Mouse (Mus musculus): ENCODE results near the gene Pnpo. TPM values are rescaled to one million over a fixed set of nuclear protein-coding genes. Genes with fewer than 3 reads are reported as not detected.

The Pnpo gene
- 18.3 to 23.7 TPM (median 20.6 TPM) in 3 replicates for total RNA-seq (2017)

DNA sequence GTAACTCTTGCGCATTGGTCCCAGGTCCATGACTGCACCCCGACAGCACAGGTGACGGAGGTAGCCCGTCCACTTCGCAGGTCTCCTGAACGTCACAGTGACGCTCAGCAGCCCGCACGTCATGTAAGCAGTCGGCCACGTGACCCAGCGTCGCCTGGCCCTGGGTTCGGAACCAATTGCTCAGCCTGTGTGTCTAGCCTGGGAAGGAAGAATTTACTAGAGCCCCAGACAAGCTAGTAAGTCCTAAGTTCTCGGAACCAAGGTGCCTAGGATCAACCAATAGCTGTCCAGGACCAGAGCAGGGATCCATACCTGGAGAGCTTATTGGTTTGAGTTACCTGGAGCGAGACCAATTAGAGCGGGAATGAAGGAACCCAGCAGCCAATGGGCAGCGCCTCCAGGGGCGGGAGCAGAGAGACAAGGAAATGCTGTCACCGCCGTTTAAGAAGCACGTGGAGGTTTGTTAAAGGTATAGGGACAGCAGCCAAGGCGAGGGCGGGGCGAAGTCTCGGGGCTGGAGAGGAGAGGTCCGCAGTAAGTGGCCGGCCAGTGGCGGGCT lies at the start of gene Pnpo:
TSS of gene Pnpo (minus strand) at position 241 of the 559 bp plus-strand sequence.
- ATAC-seq (replicated peaks; ENCODE audit: insufficient number of reproducible peaks, low FRiP score, low TSS enrichment, poor library complexity, severe bottlenecking): peak; percentile 99

DNA sequence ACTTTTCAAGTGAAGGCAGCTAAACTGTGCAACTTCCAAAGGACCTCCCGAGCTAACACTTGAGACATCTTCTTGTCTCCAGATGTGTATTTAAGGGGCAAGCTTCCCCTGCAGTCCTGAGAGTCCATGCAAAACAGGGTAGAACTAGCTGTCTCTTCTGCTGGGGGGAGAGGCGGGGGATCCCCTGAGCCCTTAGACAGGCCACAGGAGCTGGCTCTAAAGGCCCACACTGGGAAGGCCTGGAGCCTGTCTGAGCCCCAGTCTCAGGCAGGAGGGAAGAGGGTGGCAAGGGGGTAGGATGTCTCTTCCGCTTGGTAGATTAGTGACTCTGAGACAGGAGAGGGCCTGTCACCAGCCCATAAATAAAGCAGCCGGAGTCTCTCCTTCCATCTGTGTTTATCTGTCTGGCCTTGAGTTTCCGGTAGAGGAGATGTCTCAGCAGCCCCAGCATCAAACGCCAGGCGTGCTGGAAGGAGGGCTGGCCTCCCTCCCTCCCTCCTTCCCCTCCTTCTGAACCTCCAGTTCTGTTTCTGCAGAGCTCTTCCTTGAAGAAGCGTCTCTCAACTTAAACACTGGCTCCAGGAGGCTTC lies 49.0 kb upstream of the Pnpo start:
- no peak for ATAC-seq (replicated peaks; ENCODE audit: insufficient number of reproducible peaks, low FRiP score, low TSS enrichment, poor library complexity, severe bottlenecking)

DNA sequence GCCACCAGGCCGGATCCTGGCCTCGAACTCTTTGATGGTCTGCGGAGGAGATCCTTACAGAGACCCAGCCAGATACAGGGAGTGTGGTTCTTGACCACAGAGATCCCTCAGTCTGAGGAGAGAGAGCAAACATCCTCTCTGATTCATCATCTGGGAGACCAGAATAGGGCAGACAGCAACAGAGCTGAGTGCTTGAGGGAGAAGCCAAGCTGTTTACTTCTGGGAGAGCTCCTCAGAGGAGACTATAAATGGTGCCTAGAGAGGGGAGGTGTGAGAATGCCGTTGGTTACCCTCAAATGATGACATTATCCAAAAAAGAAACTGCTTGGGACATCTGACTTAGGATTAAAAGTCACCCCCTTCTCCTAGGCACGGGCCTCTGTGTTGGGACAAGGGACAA lies 47.7 kb upstream of the Pnpo start:
- no peak for ATAC-seq (replicated peaks; ENCODE audit: insufficient number of reproducible peaks, low FRiP score, low TSS enrichment, poor library complexity, severe bottlenecking)

DNA sequence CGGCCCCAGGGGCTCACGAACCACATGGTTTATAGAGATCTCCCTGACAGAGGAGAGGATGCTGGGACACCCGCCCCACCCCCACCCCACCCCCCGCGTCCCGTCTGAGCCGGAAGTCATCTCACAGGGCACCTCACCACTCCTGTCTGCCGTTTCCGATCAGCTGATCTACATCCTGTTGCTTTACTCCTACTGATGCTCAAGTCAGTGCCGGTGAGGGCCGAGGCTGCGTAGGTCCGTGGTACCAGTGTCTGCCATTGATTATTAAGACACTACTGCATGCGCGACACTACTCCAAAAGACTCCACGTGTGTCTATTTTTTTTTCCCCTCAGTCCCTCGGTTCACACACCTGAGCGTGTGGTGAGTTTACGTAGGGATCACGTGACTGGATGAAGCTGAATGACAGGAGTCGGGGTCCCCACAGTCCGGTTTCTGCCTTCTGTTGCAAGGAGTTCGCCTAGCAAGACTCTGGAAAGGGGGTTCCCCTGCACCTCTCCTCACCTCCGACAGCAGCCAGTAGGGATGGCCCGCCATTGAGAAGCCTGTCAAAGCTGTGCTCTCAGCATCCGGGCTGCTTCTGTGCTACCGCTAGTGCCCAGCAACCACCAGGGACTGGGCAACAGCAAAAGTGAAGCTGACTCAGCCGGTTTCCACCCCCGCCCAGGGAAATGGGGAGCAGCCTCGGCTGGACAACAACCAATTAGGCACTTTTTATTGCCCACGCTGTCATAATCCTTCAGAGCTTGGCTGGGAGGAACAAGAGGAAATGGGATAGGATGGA lies 44.3 kb upstream of the Pnpo start:
- peak; percentile 71 for ATAC-seq (replicated peaks; ENCODE audit: insufficient number of reproducible peaks, low FRiP score, low TSS enrichment, poor library complexity, severe bottlenecking)

DNA sequence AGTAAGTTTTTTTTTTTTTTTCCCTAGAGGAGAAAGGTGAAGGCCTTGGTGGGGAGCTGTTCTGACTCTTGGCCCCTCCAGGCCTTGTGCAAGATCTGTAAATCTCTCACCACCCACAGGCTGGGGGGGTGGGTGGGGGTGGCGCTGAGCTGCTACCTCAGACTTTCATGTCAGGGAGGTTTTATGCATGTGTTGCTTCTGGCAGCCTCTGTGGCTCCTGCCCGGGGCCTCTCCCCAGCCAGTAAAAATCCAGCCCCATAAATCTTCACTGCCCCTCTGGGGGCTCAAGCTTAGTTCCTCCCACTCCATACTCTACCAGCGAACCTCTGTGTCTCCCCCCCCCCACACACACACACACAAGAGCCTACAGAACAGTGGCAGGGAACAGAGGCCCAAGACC lies 42.7 kb upstream of the Pnpo start:
- ATAC-seq (replicated peaks; ENCODE audit: insufficient number of reproducible peaks, low FRiP score, low TSS enrichment, poor library complexity, severe bottlenecking): no peak

DNA sequence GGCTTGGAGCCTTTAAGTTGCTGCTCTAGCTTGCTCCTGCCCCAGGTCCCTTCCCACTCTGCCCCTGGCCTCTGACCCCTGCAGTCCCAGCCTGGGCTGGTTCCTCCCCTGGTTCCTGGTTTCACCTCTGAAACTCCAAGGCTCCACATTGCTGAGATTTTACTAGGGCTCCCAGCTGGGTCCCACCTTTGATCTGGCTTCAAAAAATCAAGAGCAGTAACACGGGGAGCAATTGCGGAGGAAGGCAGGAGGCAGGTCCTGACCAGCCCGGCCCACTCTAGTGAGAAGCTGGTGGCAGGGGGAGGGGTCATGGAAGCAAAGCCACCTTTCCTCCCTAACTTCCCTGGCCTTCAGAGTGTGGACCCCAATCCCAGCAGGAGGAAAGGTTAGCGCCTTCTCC lies 41.1 kb upstream of the Pnpo start:
- no peak for ATAC-seq (replicated peaks; ENCODE audit: insufficient number of reproducible peaks, low FRiP score, low TSS enrichment, poor library complexity, severe bottlenecking)

DNA sequence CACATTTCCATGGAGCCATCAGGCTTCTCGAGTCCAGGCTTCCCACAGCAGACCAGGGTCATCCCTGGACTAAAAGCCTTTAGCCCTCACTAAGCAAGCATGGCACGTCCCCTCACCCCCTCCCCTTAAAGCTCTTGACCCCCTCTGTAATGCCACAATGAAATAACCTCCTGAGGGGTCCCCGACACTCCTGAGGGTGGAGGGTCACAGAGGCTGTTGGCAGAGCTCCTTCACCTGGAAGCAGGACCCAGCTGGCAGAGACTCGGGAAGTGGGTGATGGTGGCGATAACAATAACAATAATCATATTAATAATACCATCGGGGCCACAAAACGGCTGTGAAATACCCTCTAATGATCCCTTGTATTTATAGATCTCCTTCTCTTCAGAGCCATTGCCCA lies 39.1 kb upstream of the Pnpo start, which contains the start of gene Sp2:
TSS of gene Sp2 (minus strand) at position 101 of the 400 bp plus-strand sequence.
- no peak for ATAC-seq (replicated peaks; ENCODE audit: insufficient number of reproducible peaks, low FRiP score, low TSS enrichment, poor library complexity, severe bottlenecking)

DNA sequence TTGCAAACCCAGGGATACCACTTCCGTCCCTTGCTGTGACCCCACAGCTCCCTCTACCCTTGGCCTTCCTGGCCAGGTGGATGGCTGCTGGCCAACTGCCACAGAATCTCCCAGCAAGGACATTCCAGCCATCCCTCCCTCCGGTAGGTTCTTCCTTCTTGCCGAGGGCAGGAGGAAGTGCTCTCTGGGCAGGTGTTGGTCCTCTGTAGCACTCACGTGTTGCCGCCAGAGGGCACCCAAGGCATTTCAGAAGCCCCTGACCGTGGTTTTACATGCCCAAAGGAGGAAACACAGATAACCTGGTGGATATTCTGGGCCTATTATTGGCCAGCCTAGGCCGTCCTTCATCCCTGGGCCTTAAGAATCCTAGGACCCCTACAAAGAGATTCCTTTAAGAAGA lies 38.6 kb upstream of the Pnpo start:
- ATAC-seq (replicated peaks; ENCODE audit: insufficient number of reproducible peaks, low FRiP score, low TSS enrichment, poor library complexity, severe bottlenecking): 0 out of 2 replicates have a peak, but pooled peaks have one; percentile 36

DNA sequence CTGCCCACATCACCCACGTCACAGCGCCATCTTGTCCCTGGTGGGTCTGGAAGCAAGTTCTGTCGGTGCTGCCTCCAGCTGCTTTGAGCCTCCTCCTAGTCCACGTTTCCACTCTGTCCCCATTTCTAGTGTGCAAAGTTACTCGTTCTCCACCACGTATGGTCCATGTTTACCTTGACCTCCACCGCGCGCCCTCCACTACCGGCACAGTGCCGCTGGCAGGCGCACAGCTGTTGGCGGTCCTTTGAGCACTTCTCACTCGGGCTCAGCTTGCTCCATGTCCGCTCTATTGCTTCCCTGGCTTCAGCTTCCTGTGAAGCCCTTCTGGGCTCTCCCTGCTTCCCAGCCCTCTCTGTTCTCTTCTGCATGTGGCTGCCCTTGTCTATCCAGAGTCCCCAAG lies 37.7 kb upstream of the Pnpo start:
- ATAC-seq (replicated peaks; ENCODE audit: insufficient number of reproducible peaks, low FRiP score, low TSS enrichment, poor library complexity, severe bottlenecking): no peak

DNA sequence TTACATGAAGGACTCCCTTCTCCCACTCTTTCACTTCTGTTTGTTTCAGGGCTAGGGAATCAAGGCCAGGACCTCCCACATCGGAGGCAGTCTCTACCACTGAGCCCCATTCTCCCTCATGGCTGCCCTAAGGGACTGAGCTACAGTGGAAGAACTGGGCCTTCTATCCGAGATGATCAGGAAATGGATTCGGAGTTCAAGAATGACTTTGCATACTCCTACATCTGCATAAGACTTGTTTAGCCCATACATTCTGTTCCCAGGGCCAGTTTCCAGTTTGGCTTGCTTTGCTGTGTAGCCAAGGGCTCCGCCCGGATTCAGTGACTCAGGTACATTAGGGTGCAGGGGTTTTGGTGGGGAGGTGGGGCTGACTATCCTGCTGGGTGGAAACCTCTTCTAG lies 36.2 kb upstream of the Pnpo start:
- ATAC-seq (replicated peaks; ENCODE audit: insufficient number of reproducible peaks, low FRiP score, low TSS enrichment, poor library complexity, severe bottlenecking): no peak

DNA sequence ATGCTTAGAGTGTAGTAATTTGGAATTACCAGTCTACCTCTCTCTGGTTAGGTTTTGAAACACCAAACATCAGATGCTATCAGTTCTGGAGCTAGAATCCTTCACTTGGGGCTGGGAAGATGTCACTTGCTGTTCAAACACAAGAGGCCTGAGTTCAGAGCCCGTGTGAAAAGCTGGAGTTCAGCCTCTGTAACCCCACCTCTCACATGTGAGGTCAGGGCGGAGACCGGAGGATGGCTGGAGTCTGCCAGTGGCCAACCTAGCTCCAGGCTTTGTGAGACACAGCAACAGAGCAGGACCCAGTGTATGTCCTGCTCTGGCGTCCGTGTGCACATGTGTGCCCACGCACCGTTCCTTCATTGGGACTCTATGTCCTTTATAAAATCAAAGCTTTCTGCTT lies 35.5 kb upstream of the Pnpo start:
- ATAC-seq (replicated peaks; ENCODE audit: insufficient number of reproducible peaks, low FRiP score, low TSS enrichment, poor library complexity, severe bottlenecking): no peak

DNA sequence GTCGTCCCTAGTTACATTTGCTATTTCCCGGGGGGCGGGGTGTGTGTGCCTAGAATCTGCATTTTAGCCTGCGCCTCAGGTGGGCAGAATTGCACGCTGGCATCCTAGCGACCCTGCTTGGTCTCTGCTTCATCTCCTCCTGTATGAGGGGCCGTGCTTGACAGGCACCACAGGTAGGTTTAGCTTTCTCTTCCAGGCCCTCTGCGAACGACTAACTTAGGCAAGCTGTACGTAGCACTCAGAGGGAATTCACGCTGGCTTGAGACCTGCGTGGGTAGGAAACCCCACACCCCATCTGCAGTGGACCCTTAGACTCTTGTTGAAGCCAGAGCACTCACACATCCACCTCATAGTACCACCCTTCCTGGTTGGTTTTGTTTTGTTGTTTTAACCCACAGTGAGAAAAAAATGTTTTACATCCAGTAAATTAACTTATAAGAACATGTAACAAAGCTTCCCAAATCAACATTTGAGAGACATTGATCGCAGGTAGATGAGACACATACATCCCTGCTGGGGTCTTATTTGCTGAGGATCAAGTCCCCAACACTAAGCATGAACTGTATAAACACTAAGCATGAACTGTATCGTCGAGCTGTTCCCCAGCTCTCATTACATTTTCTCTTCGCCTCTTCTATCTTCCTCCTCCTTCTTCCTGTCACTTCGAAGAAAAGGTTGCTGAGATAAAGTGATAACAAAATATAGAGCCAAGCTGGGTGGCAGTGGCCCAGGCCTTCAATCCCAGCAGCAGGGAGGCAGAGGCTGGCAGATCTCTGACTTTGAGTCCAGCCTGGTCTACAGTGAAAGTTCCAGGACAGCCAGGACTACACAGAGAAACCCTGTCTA lies 34.8 kb upstream of the Pnpo start:
- no peak for ATAC-seq (replicated peaks; ENCODE audit: insufficient number of reproducible peaks, low FRiP score, low TSS enrichment, poor library complexity, severe bottlenecking)

DNA sequence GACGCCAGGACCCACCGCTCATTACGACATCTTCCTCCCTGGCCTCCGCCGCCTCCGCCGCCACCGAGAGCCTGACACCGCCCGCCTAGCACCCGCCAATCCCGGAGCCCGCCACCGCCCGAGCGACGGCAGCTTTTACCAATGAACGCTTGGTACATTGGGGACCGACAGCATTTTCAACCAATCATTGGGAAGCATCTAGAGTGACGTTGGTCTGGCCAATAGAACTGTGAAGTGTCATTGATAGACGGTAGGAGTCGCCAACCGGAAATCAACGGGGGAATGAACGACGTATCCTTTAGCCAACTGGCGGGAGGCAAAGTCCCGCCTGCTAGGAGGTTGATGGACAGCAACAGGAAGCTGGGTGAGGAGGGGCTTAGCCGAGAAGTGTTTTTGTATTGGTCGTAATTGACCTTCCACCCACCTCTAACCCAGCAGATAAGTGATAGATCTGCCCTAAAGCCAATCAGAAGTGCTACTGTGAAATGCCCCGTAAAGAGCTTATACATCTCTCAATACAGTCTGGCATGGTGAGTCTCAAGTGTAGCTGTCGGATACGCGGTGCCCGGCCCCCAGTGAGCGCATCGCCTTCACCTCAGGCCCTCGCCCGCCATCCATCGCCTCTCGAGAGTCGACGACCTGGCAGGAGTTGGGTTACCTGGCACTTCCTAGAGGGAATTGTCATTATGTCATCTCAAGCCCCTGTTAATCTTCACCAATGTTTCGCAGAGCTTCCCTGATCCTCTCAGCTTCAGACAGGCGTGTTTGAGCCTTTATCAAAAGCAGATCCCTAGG lies 34.0 kb upstream of the Pnpo start:
- peak; percentile 90 for ATAC-seq (replicated peaks; ENCODE audit: insufficient number of reproducible peaks, low FRiP score, low TSS enrichment, poor library complexity, severe bottlenecking)

DNA sequence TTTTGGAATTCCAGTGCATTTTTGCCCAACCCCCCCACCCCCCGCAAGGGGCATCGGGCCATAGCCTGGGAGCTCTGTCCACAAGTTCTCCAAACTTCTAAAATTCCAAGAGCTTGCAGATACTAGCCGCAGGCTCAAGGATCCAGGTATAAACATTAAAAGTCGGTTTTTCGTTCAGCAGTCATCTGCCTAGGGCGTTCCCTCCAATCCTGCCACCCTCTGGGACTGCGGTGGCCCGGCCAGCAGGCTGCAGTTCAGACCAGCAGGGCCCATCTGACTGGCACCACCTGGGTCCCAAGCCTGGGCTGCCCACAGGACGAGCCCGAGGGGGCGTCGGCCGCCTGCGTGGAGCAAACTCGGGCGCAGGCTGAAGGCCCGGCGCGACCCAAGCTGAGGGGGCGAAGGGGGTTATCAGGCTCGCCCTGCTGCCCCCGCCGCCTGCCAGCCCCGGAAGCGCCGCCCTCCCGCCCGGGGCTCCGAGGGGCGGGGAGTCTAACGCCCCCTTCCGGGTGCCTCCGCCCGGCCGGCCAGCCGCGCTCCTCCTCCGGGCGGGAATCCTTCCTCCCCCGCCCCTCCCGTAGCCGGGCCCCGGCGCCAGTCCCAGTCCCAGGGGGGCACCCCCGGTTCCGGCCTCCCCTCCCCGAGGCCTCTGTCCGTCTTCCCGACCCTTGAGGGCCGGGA lies 33.3 kb upstream of the Pnpo start:
- ATAC-seq (replicated peaks; ENCODE audit: insufficient number of reproducible peaks, low FRiP score, low TSS enrichment, poor library complexity, severe bottlenecking): peak; percentile 1; the same call in 1 of the 2 replicates

DNA sequence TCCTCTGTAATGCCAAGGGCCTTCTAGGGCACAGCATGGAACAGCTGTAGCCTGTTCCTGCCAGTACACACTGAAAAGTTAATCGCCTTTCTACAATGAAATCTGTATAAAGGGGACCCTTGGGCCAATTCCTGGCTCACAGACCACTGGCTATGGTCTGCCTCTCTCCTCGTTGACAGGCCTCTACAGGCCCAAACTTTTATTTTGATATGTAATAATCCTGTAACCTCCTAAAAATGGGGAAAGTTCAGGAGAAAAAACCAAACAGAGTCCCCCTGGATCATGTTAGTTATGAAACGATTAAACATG lies 32.5 kb upstream of the Pnpo start:
- no peak for ATAC-seq (replicated peaks; ENCODE audit: insufficient number of reproducible peaks, low FRiP score, low TSS enrichment, poor library complexity, severe bottlenecking)

DNA sequence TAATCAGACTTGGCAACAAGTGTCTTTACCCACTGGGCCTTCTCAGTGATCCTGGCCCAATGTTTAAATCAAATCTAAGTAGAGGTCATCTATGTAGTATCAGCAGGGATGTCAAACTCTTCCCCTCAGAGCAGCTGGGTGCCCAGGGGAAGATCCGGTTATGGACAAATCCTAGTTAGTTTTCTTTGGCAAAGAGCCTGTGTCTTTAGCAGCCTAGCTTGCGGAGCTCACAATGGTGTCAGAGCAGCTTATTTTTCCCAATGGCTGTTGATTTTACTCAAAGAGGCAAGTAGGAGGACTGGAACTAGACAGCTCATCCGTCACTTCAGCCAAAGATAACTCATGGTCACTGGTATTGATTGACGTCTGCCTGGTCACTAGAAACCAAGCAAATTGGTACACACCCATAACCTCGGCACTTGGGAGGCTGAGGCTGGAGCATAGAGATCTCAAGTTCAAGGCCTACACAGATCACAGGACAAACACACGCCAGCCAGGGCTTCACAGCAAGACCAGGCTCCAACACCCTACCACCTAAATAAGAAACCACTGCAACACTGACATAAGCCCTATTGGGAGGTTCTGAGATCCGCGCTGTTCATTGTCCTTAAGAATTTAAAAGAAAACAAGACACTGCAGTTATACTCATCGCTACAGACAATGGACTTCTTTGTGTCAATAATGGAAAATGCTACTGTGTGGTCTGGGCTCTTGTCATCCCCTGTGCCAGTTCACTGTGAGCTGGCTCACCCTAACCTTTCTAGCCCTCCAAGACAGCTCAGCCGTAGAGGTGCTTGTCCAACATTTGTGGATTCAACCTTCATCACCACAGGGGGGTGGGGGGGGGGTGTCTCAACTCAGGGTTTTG lies 32.0 kb upstream of the Pnpo start:
- ATAC-seq (replicated peaks; ENCODE audit: insufficient number of reproducible peaks, low FRiP score, low TSS enrichment, poor library complexity, severe bottlenecking): no peak

DNA sequence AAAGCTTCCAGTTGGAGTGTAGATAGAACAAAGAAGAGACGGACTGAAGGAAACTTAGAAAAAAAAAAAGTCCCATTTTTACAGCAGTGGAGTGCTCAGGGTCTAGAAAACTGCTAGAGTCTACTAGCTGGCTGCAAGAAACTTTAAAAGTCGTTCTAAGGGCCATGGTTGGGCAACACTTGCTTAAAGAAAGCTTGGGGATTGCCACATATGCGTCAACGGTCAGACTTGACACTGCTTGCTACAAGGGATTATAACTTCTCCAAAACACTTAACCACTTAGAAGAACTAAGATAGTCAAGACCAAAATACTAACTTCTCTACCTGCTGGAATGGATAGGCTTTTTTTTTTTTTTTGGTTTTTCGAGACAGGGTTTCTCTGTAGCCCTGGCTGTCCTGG lies 31.0 kb upstream of the Pnpo start:
- ATAC-seq (replicated peaks; ENCODE audit: insufficient number of reproducible peaks, low FRiP score, low TSS enrichment, poor library complexity, severe bottlenecking): peak; percentile 42

Measured in monocyte, adult 5-6 weeks (primary cell).